Mouse (Mus musculus) heart, postnatal 0 days (tissue): ENCODE measurements at regions not wholly inside any gene's neighbourhood (a gene's known extent, or its start where the extent isn't known, plus 50 kb on each side); places are given as distances from the start of the nearest gene placed in this dataset.

Experiments
- ATAC-seq: fragments of 200-750 bp; cut with Nextera tagmentation; 2 replicates; pipeline ENCODE4 v1.8.0; 2017; ENCODE audit warnings: low read depth, moderate number of reproducible peaks, moderate library complexity; ENCODE audit not compliant: insufficient read depth
- DNase-seq: peaks from one replicate; pipeline ENCODE4 v3.0.0-alpha.2; 2016; ENCODE audit warnings: low spot score
- H3K27ac ChIP-seq: fragments of 300-500 bp; sonication (generic); 2 replicates; pipeline ENCODE4 v1.5.1; 2014; ENCODE audit warnings: low read depth, mild to moderate bottlenecking
- H3K27me3 ChIP-seq: fragments of 300-500 bp; sonication (generic); 2 replicates; pipeline ENCODE4 v1.6.1; 2014; ENCODE audit warnings: low read length, mixed read lengths; ENCODE audit not compliant: control insufficient read depth, insufficient read depth
- H3K36me3 ChIP-seq: fragments of 300-500 bp; sonication (generic); replicated peaks from 2 replicates; pipeline ENCODE4 v1.6.1; 2014; ENCODE audit warnings: low read length, mixed read lengths; ENCODE audit not compliant: control insufficient read depth, insufficient read depth
- H3K4me1 ChIP-seq: fragments of 300-500 bp; sonication (generic); 2 replicates; pipeline ENCODE4 v1.6.1; 2014; ENCODE audit warnings: antibody characterized with exemption; ENCODE audit not compliant: control insufficient read depth, insufficient read depth
- H3K4me2 ChIP-seq: fragments of 300-500 bp; sonication (generic); 2 replicates; pipeline ENCODE4 v1.6.1; 2014; ENCODE audit warnings: low read depth, mild to moderate bottlenecking, low read length, moderate library complexity
- H3K4me3 ChIP-seq: fragments of 300-500 bp; sonication (generic); 2 replicates; pipeline ENCODE4 v1.5.1; 2014; ENCODE audit warnings: low read depth, low read length
- H3K9ac ChIP-seq: fragments of 300-500 bp; sonication (generic); replicated peaks from 2 replicates; pipeline ENCODE4 v1.6.1; 2014; ENCODE audit warnings: low read depth, low read length, mixed read lengths
- H3K9me3 ChIP-seq: fragments of 300-500 bp; sonication (generic); replicated peaks from 2 replicates; pipeline ENCODE4 v1.6.1; 2016; ENCODE audit warnings: low read length; ENCODE audit not compliant: control insufficient read depth
- CTCF ChIP-seq: IDR thresholded peaks from 2 replicates; pipeline ENCODE4 v1.5.1; 2016; ENCODE audit warnings: antibody characterized with exemption, control low read depth, low read depth
- EP300 ChIP-seq: IDR thresholded peaks from 2 replicates; pipeline ENCODE4 v1.6.1; 2016; ENCODE audit warnings: antibody characterized with exemption, low read depth
- WGBS: fragments of 180-500 bp; shearing (Covaris S2); extraction: QIAGEN DNeasy Blood & Tissue Kit; methylation state at CpG from one replicate; pipeline ENCODE4 v1.1.7; 2014; 5-methylcytosine and 5-hydroxymethylcytosine counted together

DNA sequence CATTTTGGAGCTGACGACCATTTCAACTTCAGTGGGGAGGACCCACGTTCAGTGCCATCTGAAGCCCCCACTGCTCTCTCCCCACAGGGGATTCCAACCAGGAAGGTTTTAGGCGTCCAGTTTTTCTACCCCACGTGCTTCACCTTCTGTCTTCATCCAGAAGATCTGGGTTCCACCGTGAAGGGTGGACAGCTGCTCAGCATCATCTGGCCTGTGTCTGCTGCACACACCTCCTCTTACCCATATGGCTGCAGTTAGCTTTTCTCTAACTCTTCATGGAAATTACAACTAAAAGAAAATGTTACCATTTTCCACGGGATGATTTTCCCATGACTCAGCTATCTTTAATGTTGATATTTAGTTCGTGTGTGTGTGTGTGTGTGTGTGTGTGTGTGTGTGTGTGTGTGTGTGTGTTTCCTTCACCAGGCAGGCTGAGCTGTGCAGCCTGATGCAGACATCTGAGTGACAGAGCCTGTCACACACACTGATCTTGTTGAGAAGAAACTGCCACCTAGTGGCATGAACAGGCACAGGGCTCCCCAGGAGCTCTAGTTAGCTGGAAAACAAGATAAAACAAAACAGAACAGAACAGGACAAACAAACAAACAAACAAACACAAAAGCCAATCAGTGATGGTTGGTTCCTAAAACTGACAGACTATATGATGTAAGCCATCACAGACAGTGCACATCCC lies 107.5 kb upstream of the Rasgrp1 start:
- no peak for DNase-seq
- H3K4me3 ChIP-seq: no peak overlapping the region

DNA sequence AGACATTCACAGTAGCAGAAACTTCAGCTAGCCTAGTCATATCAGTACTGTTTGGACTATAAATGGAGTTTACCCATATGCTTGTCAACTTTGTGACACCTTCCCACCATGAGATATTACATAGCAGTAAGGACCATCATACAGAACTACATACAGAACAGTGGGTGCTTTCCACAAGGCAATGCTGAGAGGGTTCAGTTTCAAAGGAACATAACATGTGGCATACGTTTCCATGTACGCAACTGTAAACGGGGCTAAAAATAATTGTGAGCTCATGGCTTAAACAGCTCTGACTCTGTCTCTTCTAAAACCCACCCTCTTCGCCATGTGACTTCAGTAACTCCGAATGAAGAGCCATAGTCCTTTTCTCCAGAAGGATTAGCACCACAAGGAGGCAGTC lies 109.0 kb upstream of the Rasgrp1 start:
- TF ChIP-seq EP300 (no peak), CTCF (peak; percentile 10; the same call in 1 of the 2 replicates)
- Histone ChIP-seq H3K4me1 (no peaks in the 10 kb centered on the region), H3K36me3 (no peaks in the 10 kb centered on the region), H3K9ac (no peak overlapping the region), H3K27ac (peak overlapping the region; percentile 83), H3K9me3 (no peaks in the 10 kb centered on the region), H3K4me2 (no peak overlapping the region), H3K27me3 (no peaks in the 10 kb centered on the region), H3K4me3 (no peak overlapping the region)
- DNase-seq (peak; percentile 84), ATAC-seq (peak; percentile 89)
- WGBS: 24% methylated on average over 5 of the region's 5 CpGs

More for the DNA sequence above, 107.5 kb upstream of the Rasgrp1 start:
- peak; percentile 56 for TF ChIP-seq CTCF
- no peak for TF ChIP-seq EP300
- Histone ChIP-seq H3K4me2 (no peak overlapping the region), H3K4me1 (no peaks in the 10 kb centered on the region), H3K36me3 (no peaks in the 10 kb centered on the region), H3K27me3 (no peaks in the 10 kb centered on the region), H3K27ac (no peak overlapping the region), H3K9ac (no peak overlapping the region), H3K9me3 (no peaks in the 10 kb centered on the region)
- 51% methylated on average over 7 of the region's 7 CpGs for WGBS
- ATAC-seq: no peak

DNA sequence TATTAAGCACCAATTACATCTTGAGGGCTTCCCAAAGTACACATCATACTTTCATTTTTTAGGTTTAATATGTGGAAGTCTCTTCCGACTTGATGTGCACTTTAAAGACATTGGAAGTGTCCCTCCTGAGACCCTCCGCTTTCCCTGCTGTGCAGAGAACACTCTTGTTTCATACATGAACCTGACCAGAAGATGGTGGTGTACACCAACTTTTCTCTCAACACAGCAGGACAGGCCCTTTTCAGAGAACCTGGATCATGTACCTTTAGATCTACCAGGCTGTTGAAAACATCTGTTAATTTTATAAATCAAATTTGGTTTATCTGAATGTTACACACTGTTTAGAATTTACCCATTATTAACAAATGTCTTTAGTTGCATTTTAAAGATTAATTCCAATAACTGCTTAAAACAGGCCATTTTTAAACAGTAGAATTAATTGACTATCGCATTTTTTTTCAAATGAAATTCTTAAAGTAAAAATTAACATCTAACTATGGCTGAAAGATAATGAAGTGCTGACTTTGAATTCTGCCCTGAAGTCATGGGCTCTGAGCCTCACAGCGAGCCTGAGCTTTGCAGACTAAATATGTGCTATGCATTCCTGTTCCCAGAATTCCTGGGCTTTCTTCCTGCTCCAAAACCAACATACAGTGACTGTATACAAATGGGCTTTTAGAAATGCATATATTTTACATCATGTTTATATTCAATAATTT lies 112.4 kb upstream of the Rasgrp1 start:
- no peak for ATAC-seq
- H3K36me3 ChIP-seq: no peaks in the 10 kb centered on the region
- no peaks in the 10 kb centered on the region for H3K27me3 ChIP-seq
- H3K4me1 ChIP-seq: no peaks in the 10 kb centered on the region
- H3K27ac ChIP-seq: no peak overlapping the region
- H3K4me2 ChIP-seq: no peak overlapping the region
- 70% methylated on average over 4 of the region's 4 CpGs for WGBS
- no peak overlapping the region for H3K4me3 ChIP-seq
- no peak for DNase-seq
- TF ChIP-seq CTCF (peak; percentile 42), EP300 (no peak)
- no peak overlapping the region for H3K9ac ChIP-seq
- no peaks in the 10 kb centered on the region for H3K9me3 ChIP-seq

DNA sequence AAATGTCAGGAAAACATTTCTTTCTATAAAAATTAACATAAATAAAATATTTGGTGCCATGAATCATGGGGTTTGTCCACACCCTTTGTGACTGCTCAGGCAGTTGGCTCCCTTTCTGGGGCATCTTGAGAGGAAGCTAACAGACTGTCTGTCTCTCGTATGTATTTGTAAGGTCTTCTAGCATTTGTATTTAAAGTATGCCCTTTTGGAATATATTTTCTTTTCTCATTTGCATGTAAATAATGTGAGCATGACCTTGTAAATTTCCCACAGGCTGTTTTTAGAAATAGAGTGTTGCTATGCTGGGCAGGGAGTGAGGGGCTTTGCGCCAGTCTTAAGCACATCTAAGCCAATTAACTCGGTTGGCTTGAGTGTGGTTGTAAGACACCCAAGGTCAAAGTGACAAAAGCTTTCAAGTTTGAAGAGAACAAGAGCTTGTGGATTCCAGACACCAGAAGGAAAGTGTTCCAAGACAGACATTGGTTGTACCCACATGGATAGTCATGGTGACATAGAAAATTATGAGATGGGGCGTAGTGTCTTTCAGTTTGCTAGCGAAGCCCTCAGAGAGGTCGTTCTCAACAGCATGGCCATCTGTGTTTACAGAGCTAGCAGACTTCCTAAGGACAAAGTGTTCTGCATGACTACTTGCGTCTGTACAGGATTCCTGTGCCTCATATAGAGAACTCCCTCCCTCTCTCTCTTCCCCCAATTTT lies 113.1 kb upstream of the Rasgrp1 start:
- TF ChIP-seq EP300 (no peak), CTCF (no peak)
- 67% methylated on average over 7 of the region's 7 CpGs for WGBS
- H3K4me1 ChIP-seq: no peaks in the 10 kb centered on the region
- H3K4me2 ChIP-seq: no peak overlapping the region
- no peak for DNase-seq
- no peaks in the 10 kb centered on the region for H3K27me3 ChIP-seq
- H3K9me3 ChIP-seq: no peaks in the 10 kb centered on the region
- no peak for ATAC-seq
- no peak overlapping the region for H3K9ac ChIP-seq
- H3K36me3 ChIP-seq: no peaks in the 10 kb centered on the region
- no peak overlapping the region for H3K27ac ChIP-seq
- H3K4me3 ChIP-seq: no peak overlapping the region

DNA sequence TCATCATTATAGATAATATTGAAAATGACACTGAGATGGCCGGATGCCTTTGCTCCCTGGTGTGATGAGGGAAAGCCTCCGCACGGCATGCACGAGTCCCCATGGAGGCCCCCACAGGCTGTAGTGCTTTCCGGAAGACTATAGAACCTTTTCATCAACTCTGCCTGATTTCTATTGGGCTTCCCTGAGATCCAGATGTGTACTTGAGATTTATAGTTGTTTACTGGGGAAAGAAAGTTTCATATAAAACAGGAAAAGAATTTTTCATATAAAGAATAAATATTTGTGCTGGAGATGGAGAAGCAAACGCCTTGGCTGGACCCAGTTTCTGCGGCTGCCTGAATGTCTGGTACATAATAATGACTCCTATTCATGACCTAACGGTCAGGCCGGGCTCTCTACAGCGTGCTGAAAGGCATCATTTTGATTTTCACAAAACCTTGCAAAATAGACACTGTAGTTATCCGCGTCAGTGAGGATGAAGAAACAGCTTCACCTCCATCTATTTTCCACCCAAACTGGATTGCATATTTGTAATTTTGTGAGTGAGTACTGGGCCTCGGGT lies 113.7 kb upstream of the Rasgrp1 start:
- TF ChIP-seq CTCF (no peak), EP300 (no peak)
- H3K9ac ChIP-seq: no peak overlapping the region
- no peaks in the 10 kb centered on the region for H3K27me3 ChIP-seq
- DNase-seq (no peak), ATAC-seq (no peak)
- H3K9me3 ChIP-seq: no peaks in the 10 kb centered on the region
- 89% methylated on average over 13 of the region's 13 CpGs for WGBS
- H3K27ac ChIP-seq: no peak overlapping the region
- H3K4me2 ChIP-seq: no peak overlapping the region
- H3K36me3 ChIP-seq: no peaks in the 10 kb centered on the region
- no peak overlapping the region for H3K4me3 ChIP-seq
- no peaks in the 10 kb centered on the region for H3K4me1 ChIP-seq
